Mouse (Mus musculus): ENCODE data around the gene Ppargc1a. TPM values are rescaled to one million over a fixed set of nuclear protein-coding genes. Genes with fewer than 3 reads are reported as not detected.
A peak's percentile ranks its signal among the peaks of the same experiment; 100 is the strongest.

The Ppargc1a gene
- total RNA-seq, 2 experiments from 2014 or later: 34.5 to 69.7 TPM

DNA sequence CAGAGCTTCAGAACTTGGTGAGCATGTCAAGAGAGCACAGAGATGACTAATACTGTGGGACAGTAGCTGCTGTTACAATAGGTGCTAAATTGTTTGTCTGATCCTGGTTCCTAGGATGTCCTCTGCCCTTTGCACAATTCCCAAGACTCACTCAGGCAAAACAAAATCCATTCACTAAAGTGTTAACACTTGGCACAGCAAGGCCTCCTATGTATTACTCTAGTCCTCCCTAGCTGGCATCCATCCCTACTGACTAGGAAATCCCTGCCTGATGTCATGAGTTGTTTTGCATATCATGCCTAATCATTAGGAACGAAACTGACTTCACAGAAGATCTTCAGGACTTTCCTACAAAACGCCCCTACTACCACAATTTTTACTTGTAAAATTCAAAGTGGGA, 88.1 kb downstream of the Ppargc1a start:
- Histone ChIP-seq H3K4me3 (no peak overlapping the region), H3K27ac (no peak overlapping the region)
- intact Hi-C loops (cut with DNase I): no loop called here
- no peak for TF ChIP-seq CTCF (IDR thresholded peaks at IDR 0.05)
- no peak for DNase-seq

DNA sequence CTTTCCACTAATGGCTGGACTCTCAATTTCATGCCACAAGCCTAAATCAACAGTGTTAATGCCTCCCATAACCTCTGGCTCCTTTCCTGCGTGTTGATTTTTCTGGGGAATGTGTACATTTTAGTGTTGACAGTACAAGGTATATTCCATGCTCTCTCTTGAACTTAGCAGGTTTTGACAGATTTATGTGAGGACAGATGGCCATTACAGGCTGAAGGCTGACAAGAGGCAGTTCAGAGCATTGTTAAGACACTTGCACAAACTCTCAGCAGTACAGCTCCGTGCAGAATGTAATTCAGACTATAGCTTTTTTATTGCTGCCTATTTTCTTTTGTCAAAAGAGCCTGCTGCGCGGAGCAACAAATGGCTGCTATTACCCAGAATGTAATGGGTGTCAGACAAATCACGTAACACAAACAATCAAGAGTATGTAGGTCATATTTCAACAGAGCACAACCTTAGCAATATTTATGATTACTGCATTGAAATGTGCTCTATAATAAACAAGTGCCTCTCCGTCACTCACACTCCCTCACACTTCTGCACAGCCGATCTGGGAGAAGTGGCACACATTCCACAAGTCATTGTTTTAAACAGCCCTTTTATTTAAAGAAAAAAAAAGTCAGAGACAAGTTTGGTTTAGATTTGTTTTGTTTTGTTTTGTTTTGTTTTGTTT, 89.1 kb downstream of the Ppargc1a start:
- intact Hi-C loops (cut with DNase I): no loop called here

DNA sequence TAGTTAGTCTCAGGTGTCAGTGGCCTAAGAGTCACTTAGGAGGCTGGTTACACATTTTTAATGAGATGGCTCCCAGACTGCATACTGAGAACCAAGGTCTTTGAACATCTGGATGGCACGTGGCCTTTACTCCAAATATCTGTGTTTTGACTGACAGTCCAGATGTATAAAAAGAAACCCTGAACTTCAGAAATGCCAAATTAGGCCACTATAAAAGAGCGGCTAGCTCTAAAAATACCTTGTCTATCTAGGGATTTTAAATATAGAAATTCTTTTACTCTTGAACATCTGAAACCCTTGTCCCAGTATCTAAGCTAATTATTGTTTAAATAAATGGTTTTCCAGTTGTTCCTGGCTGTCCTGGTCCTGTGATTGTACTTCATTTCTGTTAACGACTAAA, 90.4 kb downstream of the Ppargc1a start:
- DNase-seq: no peak
- intact Hi-C loops (cut with DNase I): no loop called here
- no peak for TF ChIP-seq CTCF (IDR thresholded peaks at IDR 0.05)
- no peak overlapping the region for H3K27ac ChIP-seq
- no peak overlapping the region for H3K4me3 ChIP-seq

More for the DNA sequence above, 89.1 kb downstream of the Ppargc1a start:
- DNase-seq: no peak
- H3K27ac ChIP-seq: no peak overlapping the region
- TF ChIP-seq CTCF (IDR thresholded peaks at IDR 0.05): no peak
- no peak overlapping the region for H3K4me3 ChIP-seq

DNA sequence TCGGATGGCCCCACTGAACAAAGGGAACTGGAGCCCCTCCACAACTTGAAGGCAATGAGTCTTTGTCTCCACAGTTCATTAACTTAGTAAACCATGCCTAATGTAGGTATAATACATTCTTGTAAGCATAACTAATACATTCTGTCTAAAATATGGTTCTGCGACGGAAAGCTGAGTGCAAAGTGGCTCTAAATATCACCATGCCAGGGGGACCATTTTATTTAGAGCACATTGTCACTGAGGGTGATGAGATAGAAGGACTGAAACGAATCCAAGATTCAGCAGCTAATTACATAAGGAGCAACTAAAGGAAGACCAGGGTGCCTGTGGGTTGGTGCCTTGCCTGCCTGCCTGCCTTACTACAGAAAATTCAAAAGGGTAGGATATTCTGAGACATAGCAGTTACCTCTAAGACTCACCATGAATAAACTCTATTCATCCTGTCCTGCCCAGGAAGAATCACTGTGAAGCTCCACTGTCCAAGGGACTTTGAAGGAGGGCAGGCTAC, 92.4 kb downstream of the Ppargc1a start:
- DNase-seq: no peak
- intact Hi-C loops (cut with DNase I): no loop called here
- H3K27ac ChIP-seq: no peak overlapping the region
- H3K4me3 ChIP-seq: no peak overlapping the region
- TF ChIP-seq CTCF (IDR thresholded peaks at IDR 0.05): no peak

DNA sequence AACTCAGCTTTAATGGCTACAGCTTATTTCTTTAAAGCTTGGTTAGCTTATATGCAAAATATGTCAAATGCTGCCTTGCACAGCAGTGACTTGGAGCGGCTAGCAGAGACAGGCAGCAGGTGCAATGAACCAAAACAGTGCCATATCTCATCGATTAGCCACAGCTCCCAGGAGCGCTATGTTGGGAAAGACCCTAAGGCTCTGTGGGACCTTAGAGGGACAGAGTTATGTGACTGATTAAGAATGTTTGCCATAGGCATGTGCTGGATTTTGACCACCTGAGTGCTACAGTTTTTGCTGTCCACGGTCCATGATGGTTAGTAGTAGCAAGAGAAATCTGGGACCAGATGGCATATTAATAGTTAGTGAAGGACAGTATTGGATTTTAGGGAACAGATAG, 95.9 kb downstream of the Ppargc1a start:
- no peak for DNase-seq
- H3K27ac ChIP-seq: no peak overlapping the region
- TF ChIP-seq CTCF (IDR thresholded peaks at IDR 0.05): no peak
- no peak overlapping the region for H3K4me3 ChIP-seq
- intact Hi-C loops (cut with DNase I): no loop called here

DNA sequence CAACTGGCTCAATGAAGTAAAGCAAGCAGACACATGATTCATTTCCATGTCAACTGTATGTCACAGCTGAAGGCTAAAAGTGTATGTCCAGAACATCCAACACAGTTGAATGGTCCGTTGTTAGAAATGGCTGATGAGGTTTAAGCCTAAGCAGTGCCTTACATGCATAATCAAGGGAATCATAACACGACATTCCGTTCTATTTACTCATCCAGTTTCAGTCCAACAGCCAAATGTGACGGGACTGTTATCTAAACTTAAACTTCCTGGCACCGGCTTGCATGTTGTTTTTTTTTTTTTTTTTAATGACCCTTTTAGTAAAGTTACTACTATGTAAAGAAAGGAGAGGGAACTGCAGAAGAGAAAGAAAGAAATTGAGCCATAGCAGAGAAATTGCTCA, 101.5 kb downstream of the Ppargc1a start:
- Histone ChIP-seq H3K4me3 (no peak overlapping the region), H3K27ac (no peak overlapping the region)
- intact Hi-C loops (cut with DNase I): no loop called here
- TF ChIP-seq CTCF (IDR thresholded peaks at IDR 0.05): no peak
- no peak for DNase-seq

DNA sequence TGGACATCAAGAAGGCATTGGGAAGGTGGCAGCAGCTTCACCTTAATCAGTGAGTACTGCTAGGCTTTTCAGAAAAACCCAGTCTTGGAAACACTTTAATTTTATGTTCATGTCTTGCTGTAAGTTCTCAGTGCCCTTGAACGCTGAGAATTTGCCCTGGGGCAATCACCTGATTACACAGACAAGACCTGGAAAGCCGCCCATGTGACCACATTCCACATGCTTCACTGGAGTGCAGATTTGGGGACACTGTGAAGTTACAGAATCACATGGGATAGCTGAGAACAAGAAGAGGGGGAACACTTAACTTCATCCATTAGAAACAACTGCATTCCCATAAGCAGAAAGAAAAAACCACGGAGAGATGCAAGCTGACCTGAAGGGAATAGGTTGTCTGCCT, 115.5 kb downstream of the Ppargc1a start:
- H3K27ac ChIP-seq: no peak overlapping the region
- DNase-seq: no peak
- intact Hi-C loops (cut with DNase I): no loop called here

DNA sequence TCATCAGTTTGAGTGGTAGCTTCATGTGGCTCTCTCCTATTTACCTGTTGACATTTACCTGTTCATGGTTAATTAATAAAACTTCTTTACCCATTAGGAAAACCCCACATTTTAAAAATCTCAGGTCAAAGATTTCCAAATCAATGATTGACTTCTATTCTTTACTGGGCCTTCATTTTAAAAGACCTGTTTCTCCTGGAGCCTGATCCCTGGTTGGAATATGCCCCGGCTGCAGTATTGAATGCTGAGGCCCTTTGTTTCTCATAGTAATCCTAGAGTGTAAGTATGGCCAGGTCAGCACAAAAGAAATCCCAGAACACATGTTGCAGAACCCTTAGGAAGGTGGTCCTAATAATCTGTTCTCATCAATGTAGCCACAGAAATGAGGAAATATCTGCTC, 119.9 kb downstream of the Ppargc1a start:
- Histone ChIP-seq H3K27ac (no peak overlapping the region), H3K4me3 (no peak overlapping the region)
- DNase-seq: no peak
- intact Hi-C loops (cut with DNase I): no loop called here
- TF ChIP-seq CTCF (IDR thresholded peaks at IDR 0.05): no peak

More for the DNA sequence above, 115.5 kb downstream of the Ppargc1a start:
- no peak overlapping the region for H3K4me3 ChIP-seq
- TF ChIP-seq CTCF (IDR thresholded peaks at IDR 0.05): no peak

DNA sequence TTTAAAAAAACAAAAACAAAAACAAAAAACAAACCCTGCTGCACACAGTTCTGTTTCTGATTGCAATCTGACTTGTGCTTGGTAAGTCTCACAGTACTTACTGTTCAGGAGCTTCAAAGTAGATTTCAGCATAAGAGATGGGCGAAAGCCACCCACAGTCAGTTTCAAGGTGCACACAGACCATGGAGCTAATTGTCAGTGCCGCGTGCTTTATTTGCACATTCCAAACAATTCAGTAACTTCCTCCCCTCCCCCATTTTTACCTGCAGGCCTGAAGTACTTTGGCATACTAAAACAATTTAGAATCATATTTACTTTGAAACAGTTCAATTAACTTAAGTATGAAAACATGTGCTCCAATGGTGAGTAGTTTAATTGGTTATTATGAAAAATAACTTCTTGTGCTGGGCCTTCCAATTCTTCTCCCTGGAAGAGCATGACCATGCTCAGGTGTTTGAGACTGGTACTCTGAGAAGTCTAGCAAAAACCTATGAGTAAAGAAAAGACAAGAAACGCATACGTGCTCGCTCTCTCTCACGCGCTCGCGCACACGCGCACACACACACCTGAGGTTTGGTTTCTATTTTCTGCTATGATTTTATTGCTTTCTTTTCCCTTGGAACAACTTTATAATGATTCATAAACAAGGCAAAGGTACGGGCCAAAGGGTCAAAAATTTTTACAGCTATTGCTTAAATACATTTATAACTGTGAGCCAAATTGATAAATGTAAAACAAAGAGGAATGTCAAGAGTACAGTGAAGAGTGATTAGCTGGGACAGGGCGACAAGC, 121.0 kb downstream of the Ppargc1a start:
- no peak for DNase-seq
- H3K4me3 ChIP-seq: no peak overlapping the region

DNA sequence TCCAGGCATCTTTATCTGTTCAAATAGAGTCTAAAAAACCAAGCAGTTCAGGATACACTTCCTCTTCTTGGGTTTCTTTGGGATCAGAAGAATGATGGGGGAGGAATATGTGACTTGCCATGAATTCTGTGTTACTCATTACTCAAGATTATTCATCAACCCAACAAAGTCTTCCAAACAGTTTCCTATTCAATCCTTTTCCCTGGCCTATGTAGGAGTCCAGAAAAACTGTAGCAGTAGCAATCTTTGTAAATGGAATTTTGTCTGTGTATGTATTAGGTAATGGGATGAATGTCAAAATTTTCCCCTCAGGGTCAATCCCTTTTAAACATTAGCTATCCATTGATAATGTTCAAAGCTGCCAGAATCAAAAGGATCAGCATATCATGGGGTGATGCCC, 121.8 kb downstream of the Ppargc1a start:
- intact Hi-C loops (cut with DNase I): no loop called here
- TF ChIP-seq CTCF (IDR thresholded peaks at IDR 0.05): no peak
- H3K4me3 ChIP-seq: no peak overlapping the region
- DNase-seq: no peak
- no peak overlapping the region for H3K27ac ChIP-seq

More for the DNA sequence above, 121.0 kb downstream of the Ppargc1a start:
- no peak for TF ChIP-seq CTCF (IDR thresholded peaks at IDR 0.05)
- no peak overlapping the region for H3K27ac ChIP-seq
- intact Hi-C loops (cut with DNase I): no loop called here

DNA sequence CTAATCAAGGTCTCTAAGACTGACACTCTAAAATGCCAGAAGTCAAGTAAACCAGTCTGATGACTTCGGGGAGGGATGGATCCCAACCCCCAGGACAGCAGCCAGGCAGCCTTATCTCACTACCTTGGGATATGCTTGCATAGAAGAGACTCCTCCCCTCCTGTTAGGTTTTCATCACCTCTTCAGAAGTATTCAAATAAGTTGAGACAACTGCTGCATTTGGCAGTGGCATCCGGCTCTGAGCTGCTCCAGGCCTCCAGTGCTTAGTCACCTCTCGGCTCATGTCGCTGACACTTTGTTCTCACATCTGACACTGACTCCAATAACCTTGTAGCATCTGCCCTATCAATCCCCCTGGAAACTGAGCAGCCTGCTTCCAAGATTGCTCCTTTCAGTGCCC, 127.8 kb downstream of the Ppargc1a start:
- intact Hi-C loops (cut with DNase I): no loop called here
- peak; percentile 18 for DNase-seq

DNA sequence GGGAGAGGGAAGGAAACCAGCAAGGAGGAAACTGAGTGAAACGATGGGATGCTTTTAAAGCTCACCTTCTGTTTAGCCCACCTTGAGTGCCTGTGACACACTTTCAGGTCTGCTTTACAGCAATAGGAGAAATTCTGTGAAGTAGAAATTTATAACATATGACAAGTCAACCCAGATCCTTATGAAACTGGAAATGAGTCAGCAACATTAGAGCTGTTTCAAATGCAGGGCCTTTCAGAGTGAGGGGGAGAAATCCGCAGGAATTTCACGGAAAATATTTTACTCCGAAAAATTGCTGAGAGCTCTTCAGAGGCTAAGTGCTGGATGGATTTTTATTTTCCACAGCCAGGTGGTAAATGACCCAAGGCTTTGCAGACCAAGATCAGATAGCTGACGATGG, 133.6 kb downstream of the Ppargc1a start:
- TF ChIP-seq CTCF (IDR thresholded peaks at IDR 0.05): no peak
- no peak for DNase-seq
- no peak overlapping the region for H3K27ac ChIP-seq
- intact Hi-C loops (cut with DNase I): no loop called here
- no peak overlapping the region for H3K4me3 ChIP-seq

More for the DNA sequence above, 127.8 kb downstream of the Ppargc1a start:
- no peak overlapping the region for H3K27ac ChIP-seq
- TF ChIP-seq CTCF (IDR thresholded peaks at IDR 0.05): no peak
- H3K4me3 ChIP-seq: no peak overlapping the region

DNA sequence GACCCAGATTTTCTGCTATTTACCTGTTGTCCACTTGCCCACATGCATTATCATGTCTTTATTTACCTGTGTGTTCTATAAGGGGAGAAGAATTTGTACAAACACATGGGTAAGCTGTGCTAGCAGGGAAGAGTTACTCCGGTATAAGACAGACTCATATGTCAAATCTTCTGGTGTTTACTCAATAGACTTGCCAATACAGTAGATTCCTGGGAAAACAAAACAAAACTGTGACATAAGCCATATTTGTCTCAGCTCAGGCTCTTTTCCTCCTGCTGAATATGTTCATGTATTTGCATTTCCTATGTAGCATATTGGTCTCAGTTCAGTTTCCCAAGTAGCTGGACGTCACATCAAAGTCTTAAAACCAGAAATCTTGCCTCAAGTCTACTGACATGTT, 135.0 kb downstream of the Ppargc1a start:
- Histone ChIP-seq H3K27ac (no peak overlapping the region), H3K4me3 (no peak overlapping the region)
- TF ChIP-seq CTCF (IDR thresholded peaks at IDR 0.05): no peak
- no peak for DNase-seq
- intact Hi-C loops (cut with DNase I): no loop called here

All from gastrocnemius, adult 2 months (tissue).